Mouse (Mus musculus) MEL (cell line): ENCODE results near the gene Fuca2.

Experiments used
- CTCF ChIP-seq, 3 experiments: IDR thresholded peaks in 2 of 3; conservative IDR thresholded peaks in 1 of 3; 2 replicates each; pipeline ENCODE4 v1.5.1; 2011 to 2012; ENCODE audit warnings: low read length in 3 of 3, low read depth in 2 of 3, mild to moderate bottlenecking in 2 of 3, improper control_type of control experiment in 1 of 3, inconsistent platforms in 1 of 3, mixed read lengths in 1 of 3, moderate library complexity in 1 of 3; ENCODE audit not compliant: control insufficient read depth in 1 of 3, insufficient read depth in 1 of 3, poor library complexity in 1 of 3, severe bottlenecking in 1 of 3
- GATA1 ChIP-seq: IDR thresholded peaks from 2 replicates; pipeline ENCODE4 v1.6.1; 2011; ENCODE audit warnings: low read depth, low read length, improper control_type of control experiment
- MAFK ChIP-seq: IDR thresholded peaks from 2 replicates; pipeline ENCODE4 v1.6.1; 2011; ENCODE audit warnings: low read depth, mild to moderate bottlenecking, low read length, improper control_type of control experiment, borderline replicate concordance
- MAX ChIP-seq: IDR thresholded peaks from 2 replicates; pipeline ENCODE4 v1.6.1; 2011; ENCODE audit warnings: low read length, improper control_type of control experiment
- MAZ ChIP-seq: IDR thresholded peaks from 2 replicates; pipeline ENCODE4 v1.6.1; 2012; ENCODE audit warnings: low read depth, mild to moderate bottlenecking, inconsistent platforms, low read length, improper control_type of control experiment
- POLR2A ChIP-seq, 2 experiments: IDR thresholded peaks; 2 replicates each; pipeline ENCODE4 v1.6.1; 2011 to 2012; ENCODE audit warnings: low read length in 2 of 2, mild to moderate bottlenecking in 2 of 2, control low read depth in 1 of 2, improper control_type of control experiment in 1 of 2, low read depth in 1 of 2, moderate library complexity in 1 of 2; ENCODE audit not compliant: control insufficient read depth in 1 of 2, insufficient read depth in 1 of 2, poor library complexity in 1 of 2
- RAD21 ChIP-seq: IDR thresholded peaks from 2 replicates; pipeline ENCODE4 v1.6.1; 2011; ENCODE audit warnings: mild to moderate bottlenecking, low read depth, low read length, improper control_type of control experiment
- ZNF384 ChIP-seq: IDR thresholded peaks from 2 replicates; pipeline ENCODE4 v1.6.1; 2012; ENCODE audit warnings: low read depth, mild to moderate bottlenecking, inconsistent platforms, low read length, improper control_type of control experiment

GRCm38 (mm10) chr10:13453200-13453990 lies 45.9 kb upstream of the Fuca2 start:
- TF ChIP-seq MAFK (no peak), MAX (no peak), RAD21 (no peak), MAZ (no peak), POLR2A (IDR thresholded peaks at IDR 0.05; ENCODE audit: control insufficient read depth in 1 of 2, insufficient read depth in 1 of 2, low read depth in 1 of 2, low read length in 2 of 2, poor library complexity in 1 of 2) (no peak), ZNF384 (no peak), CTCF (IDR thresholded peaks at IDR 0.05 in 2 of 3, conservative IDR thresholded peaks at IDR 0.05 in 1 of 3; ENCODE audit: control insufficient read depth in 1 of 3, insufficient read depth in 1 of 3, low read depth in 2 of 3, low read length in 3 of 3, poor library complexity in 1 of 3, severe bottlenecking in 1 of 3) (no peak), GATA1 (no peak)
